Mouse (Mus musculus) embryonic facial prominence, embryonic 14.5 days (tissue): ENCODE measurements around the gene Slc38a3. TPM values are rescaled to one million over a fixed set of nuclear protein-coding genes. Genes with fewer than 3 reads are reported as not detected.

Experiments used
- ATAC-seq: fragments of 200-750 bp; cut with Nextera tagmentation; 2 replicates; pipeline ENCODE4 v1.8.0; 2017; ENCODE audit warnings: low read depth, moderate number of reproducible peaks, moderate TSS enrichment
- DNase-seq: peaks from one replicate; pipeline ENCODE4 v3.0.0-alpha.2; 2015; ENCODE audit warnings: low spot score
- H3K27ac ChIP-seq: fragments of 300-500 bp; sonication (generic); replicated peaks from 2 replicates; pipeline ENCODE4 v1.5.1; 2014; ENCODE audit warnings: low read depth, mild to moderate bottlenecking, low read length, moderate library complexity
- H3K27me3 ChIP-seq: fragments of 300-500 bp; sonication (generic); replicated peaks from 2 replicates; pipeline ENCODE4 v1.6.1; 2014; ENCODE audit warnings: low read length; ENCODE audit not compliant: control insufficient read depth, insufficient read depth
- H3K36me3 ChIP-seq: fragments of 300-500 bp; sonication (generic); 2 replicates; pipeline ENCODE4 v1.6.1; 2014; ENCODE audit warnings: low read length, mixed read lengths; ENCODE audit not compliant: control insufficient read depth, insufficient read depth
- H3K4me1 ChIP-seq: fragments of 300-500 bp; sonication (generic); 2 replicates; pipeline ENCODE4 v1.6.1; 2014; ENCODE audit warnings: antibody characterized with exemption, low read length; ENCODE audit not compliant: control insufficient read depth, insufficient read depth
- H3K4me2 ChIP-seq: fragments of 300-500 bp; sonication (generic); 2 replicates; pipeline ENCODE4 v1.6.1; 2014; ENCODE audit warnings: low read depth, mild to moderate bottlenecking, low read length, moderate library complexity, mixed read lengths
- H3K4me3 ChIP-seq: fragments of 300-500 bp; sonication (generic); 2 replicates; pipeline ENCODE4 v1.5.1; 2014; ENCODE audit warnings: low read depth, mild to moderate bottlenecking, low read length
- H3K9ac ChIP-seq: fragments of 300-500 bp; sonication (generic); 2 replicates; pipeline ENCODE4 v1.6.1; 2014; ENCODE audit warnings: low read depth, mild to moderate bottlenecking, low read length, moderate library complexity, mixed read lengths
- H3K9me3 ChIP-seq: fragments of 300-500 bp; sonication (generic); 2 replicates; pipeline ENCODE4 v1.6.1; 2016; ENCODE audit warnings: low read length; ENCODE audit not compliant: control insufficient read depth
- WGBS: fragments of 180-500 bp; shearing (Covaris S2); extraction: QIAGEN DNeasy Blood & Tissue Kit; methylation state at CpG from one replicate; pipeline ENCODE4 v1.1.7; 2014; 5-methylcytosine and 5-hydroxymethylcytosine counted together
- polyA plus RNA-seq: library from polyadenylated mRNA; unstranded; fragments of >200 nt; fragmentation: Nextera tagmentation; extraction: Ambion mirVana; gene quantifications from 2 replicates; pipeline ENCODE4 v1.2.1, GENCODE M21; 2014

The Slc38a3 gene
- polyA plus RNA-seq, 1 experiment from 2014 or later: 7.0 TPM

DNA sequence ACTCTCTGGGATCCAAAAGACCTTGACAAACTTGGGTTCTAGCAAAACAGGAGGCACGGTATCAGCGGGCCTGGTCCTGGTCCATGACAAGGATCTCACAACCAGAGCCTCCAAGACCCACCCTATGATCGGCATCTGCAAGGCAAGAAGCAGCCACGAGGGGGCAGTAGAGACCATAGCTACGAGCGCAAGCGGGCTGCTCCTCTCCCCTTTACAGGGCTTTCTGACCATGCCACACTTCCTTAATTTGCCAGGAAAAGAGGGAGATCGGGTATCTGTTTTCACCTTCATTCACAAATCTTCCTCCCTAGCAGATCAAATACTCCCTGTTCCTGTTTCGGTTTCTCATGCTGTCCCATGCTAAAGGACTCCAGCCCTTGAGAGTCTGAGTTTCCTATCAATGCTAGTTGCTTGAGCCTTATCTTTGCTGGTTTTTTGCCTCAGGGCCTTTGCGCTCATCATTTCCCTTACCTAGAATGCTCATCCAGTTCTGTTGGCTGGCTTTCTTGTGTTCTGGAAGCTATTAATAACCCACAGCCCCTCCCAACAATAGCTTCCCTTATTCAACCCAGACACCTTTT is 67.2 kb downstream of the Slc38a3 start:
- Histone ChIP-seq H3K4me2 (peak overlapping the region; percentile 10; the same call in 1 of the 2 replicates), H3K27me3 (no peaks in the 10 kb centered on the region), H3K9me3 (no peaks in the 10 kb centered on the region), H3K9ac (peak overlapping the region; percentile 32; the same call in 1 of the 2 replicates), H3K4me1 (peaks cover 24% of the 10 kb centered on the region), H3K27ac (0 out of 2 replicates have a peak overlapping the region, but pooled peaks have one; percentile 28), H3K36me3 (no peaks in the 10 kb centered on the region), H3K4me3 (no peak overlapping the region)
- 5% methylated on average over 10 of the region's 10 CpGs for WGBS
- ATAC-seq (peak; percentile 75), DNase-seq (peak; percentile 91)

- H3K4me1 ChIP-seq: peaks cover 20% of the 10 kb centered on the region
- ATAC-seq: no peak
- H3K4me3 ChIP-seq: no peak overlapping the region
- H3K4me2 ChIP-seq: no peak overlapping the region
- no peak overlapping the region for H3K9ac ChIP-seq
- no peaks in the 10 kb centered on the region for H3K36me3 ChIP-seq
- 90% methylated on average over 11 of the region's 11 CpGs for WGBS
- H3K9me3 ChIP-seq: no peaks in the 10 kb centered on the region
- no peak overlapping the region for H3K27ac ChIP-seq
- H3K27me3 ChIP-seq: no peaks in the 10 kb centered on the region
- DNase-seq: no peak
Observed at GRCm38 (mm10) chr9:107601275-107601674, 68.1 kb downstream of the Slc38a3 start.

DNA sequence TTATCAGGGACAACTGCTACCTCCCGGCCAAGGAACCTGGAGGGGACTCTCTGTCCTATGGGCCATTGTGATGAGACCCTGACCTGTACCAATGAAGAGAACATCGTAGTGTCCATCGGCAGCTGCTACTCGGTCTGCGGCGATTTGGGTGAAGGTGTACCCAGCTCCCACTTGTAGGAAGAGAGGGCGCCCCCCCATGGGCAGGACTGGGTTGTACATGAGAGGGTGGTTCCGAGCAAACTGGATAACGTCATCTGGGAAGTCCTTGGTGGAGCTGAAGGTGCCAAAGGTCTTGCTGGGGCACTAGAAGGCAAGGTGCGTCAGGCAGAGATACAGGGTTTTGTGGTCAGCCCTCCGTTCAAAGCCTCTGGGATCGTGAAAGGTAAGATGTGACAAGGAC is 68.6 kb downstream of the Slc38a3 start:
- Histone ChIP-seq H3K4me1 (peaks cover 20% of the 10 kb centered on the region), H3K36me3 (no peaks in the 10 kb centered on the region), H3K27ac (no peak overlapping the region), H3K27me3 (no peaks in the 10 kb centered on the region), H3K4me3 (no peak overlapping the region), H3K4me2 (no peak overlapping the region), H3K9me3 (no peaks in the 10 kb centered on the region), H3K9ac (no peak overlapping the region)
- ATAC-seq (no peak), DNase-seq (no peak)
- WGBS: 83% methylated on average over 12 of the region's 12 CpGs

Other genes starting within 250 kb of the Slc38a3 start
- 53.1 and 56.1 TPM in 2 replicates for gene Tmem115, start 135.6 kb downstream of the Slc38a3 start, polyA plus RNA-seq
- 24.7 and 27.0 TPM in 2 replicates for gene Cyb561d2, start 127.3 kb downstream of the Slc38a3 start, polyA plus RNA-seq
- 35.0 and 35.4 TPM in 2 replicates for gene Nprl2, start 127.3 kb downstream of the Slc38a3 start, polyA plus RNA-seq
- gene Zmynd10, start 122.2 kb downstream of the Slc38a3 start, polyA plus RNA-seq: 2.8 and 8.2 TPM in 2 replicates
- 66.5 and 66.8 TPM in 2 replicates for gene Rassf1, start 118.0 kb downstream of the Slc38a3 start, polyA plus RNA-seq
- 43.1 and 45.2 TPM in 2 replicates for gene Tusc2, start 106.3 kb downstream of the Slc38a3 start, polyA plus RNA-seq
- gene Hyal2, start 101.6 kb downstream of the Slc38a3 start, polyA plus RNA-seq: 106 and 112 TPM in 2 replicates
- gene Hyal1, start 92.6 kb downstream of the Slc38a3 start, polyA plus RNA-seq: 5.6 and 6.8 TPM in 2 replicates
- gene Naa80, start 90.6 kb downstream of the Slc38a3 start, polyA plus RNA-seq: 15.9 and 18.0 TPM in 2 replicates
- 1.2 and 1.4 TPM in 2 replicates for gene Hyal3, start 88.7 kb downstream of the Slc38a3 start, polyA plus RNA-seq
- gene Ifrd2, start 81.9 kb downstream of the Slc38a3 start, polyA plus RNA-seq: 46.7 and 52.3 TPM in 2 replicates
- gene Sema3b, start 60.3 kb downstream of the Slc38a3 start, polyA plus RNA-seq: 18.0 and 18.2 TPM in 2 replicates
- 380 and 416 TPM in 2 replicates for gene Gnai2, start 34.2 kb downstream of the Slc38a3 start, polyA plus RNA-seq
- 0.79 and 1.5 TPM in 2 replicates for gene Gnat1, start 10.2 kb upstream of the Slc38a3 start, polyA plus RNA-seq
- 32.8 and 36.9 TPM in 2 replicates for gene Sema3f, start 40.9 kb upstream of the Slc38a3 start, polyA plus RNA-seq
- gene Rbm5, start 101.5 kb upstream of the Slc38a3 start, polyA plus RNA-seq: 145 and 159 TPM in 2 replicates
- gene Rbm6, start 203.7 kb upstream of the Slc38a3 start, polyA plus RNA-seq: 52.2 and 61.0 TPM in 2 replicates
- 11.4 and 11.8 TPM in 2 replicates for gene Mon1a, start 218.6 kb upstream of the Slc38a3 start, polyA plus RNA-seq
- gene Mst1r, start 237.3 kb upstream of the Slc38a3 start, polyA plus RNA-seq: 2.8 and 3.1 TPM in 2 replicates